Mouse (Mus musculus): ENCODE results near the gene Pdik1l. TPM values are rescaled to one million over a fixed set of nuclear protein-coding genes. Genes with fewer than 3 reads are reported as not detected.
"Not testable (repeated sequence)": the region's sequence is repeated elsewhere in the genome, so short reads cannot be mapped to it uniquely, and the experiment has no call there.

Gene Pdik1l
- polyA plus RNA-seq, 1 experiment: 1.6 TPM

GRCm38 (mm10) chr4:134271979-134272378, 15.7 kb downstream of the Pdik1l start:
- TF ChIP-seq MYOD1 (IDR thresholded peaks at IDR 0.05; ENCODE audit: control insufficient read depth in 1 of 3, insufficient read length in 2 of 3, low read depth in 2 of 3) (no peak), REST (IDR thresholded peaks at IDR 0.05; ENCODE audit: insufficient read depth, insufficient read length) (no peak), POLR2AphosphoS2 (IDR thresholded peaks at IDR 0.05; ENCODE audit: insufficient read length, low read depth) (no peak), TCF12 (IDR thresholded peaks at IDR 0.05; ENCODE audit: insufficient read depth, poor library complexity, severe bottlenecking) (no peak), SRF (IDR thresholded peaks at IDR 0.05; ENCODE audit: control insufficient read depth, insufficient read length, low read depth) (no peak), USF1 (IDR thresholded peaks at IDR 0.05; ENCODE audit: low read depth) (no peak), MAX (IDR thresholded peaks at IDR 0.05; ENCODE audit: low read depth) (no peak), MYOG (IDR thresholded peaks at IDR 0.05; ENCODE audit: control insufficient read depth in 1 of 3, insufficient read depth in 1 of 3, insufficient read length in 2 of 3, low read depth in 2 of 3) (no peak)
- Histone ChIP-seq H3K4me3 (no peak overlapping the region), H3K79me2 (ENCODE audit: control insufficient read depth, insufficient read depth) (no peaks in the 10 kb centered on the region), H3K4me2 (ENCODE audit: low read depth) (no peak overlapping the region), H3ac (ENCODE audit: control insufficient read depth, insufficient read length) (no peak overlapping the region), H3K27me3 (ENCODE audit: control insufficient read depth, insufficient read depth, insufficient read length) (no peaks in the 10 kb centered on the region), H3K36me3 (ENCODE audit: control insufficient read depth, insufficient read depth) (peaks cover 1% of the 10 kb centered on the region)

- H3K4me2 ChIP-seq (ENCODE audit: low read depth); H3K4me3 ChIP-seq; H3K79me2 ChIP-seq (ENCODE audit: control insufficient read depth, insufficient read depth); H3K36me3 ChIP-seq (ENCODE audit: control insufficient read depth, insufficient read depth); H3ac ChIP-seq (ENCODE audit: control insufficient read depth, insufficient read length); H3K27me3 ChIP-seq (ENCODE audit: control insufficient read depth, insufficient read depth, insufficient read length): not testable (repeated sequence)
These were observed 18.1 kb downstream of the Pdik1l start for GRCm38 (mm10) chr4:134269622-134270021.

GRCm38 (mm10) chr4:134268102-134268655, 19.5 kb downstream of the Pdik1l start:
- no peaks in the 10 kb centered on the region for H3K27me3 ChIP-seq (ENCODE audit: control insufficient read depth, insufficient read depth, insufficient read length)
- no peak overlapping the region for H3ac ChIP-seq (ENCODE audit: control insufficient read depth, insufficient read length)
- no peak overlapping the region for H3K4me2 ChIP-seq (ENCODE audit: low read depth)
- no peaks in the 10 kb centered on the region for H3K36me3 ChIP-seq (ENCODE audit: control insufficient read depth, insufficient read depth)
- no peak for TF ChIP-seq SRF (IDR thresholded peaks at IDR 0.05; ENCODE audit: control insufficient read depth, insufficient read length, low read depth)
- TF ChIP-seq REST (IDR thresholded peaks at IDR 0.05; ENCODE audit: insufficient read depth, insufficient read length): no peak
- TF ChIP-seq CEBPB (IDR thresholded peaks at IDR 0.05; ENCODE audit: insufficient read depth, poor library complexity, severe bottlenecking): no peak
- no peak for TF ChIP-seq E2F4 (IDR thresholded peaks at IDR 0.05; ENCODE audit: insufficient read depth)
- no peak for TF ChIP-seq MAX (IDR thresholded peaks at IDR 0.05; ENCODE audit: low read depth)
- no peak for TF ChIP-seq MYOG (IDR thresholded peaks at IDR 0.05; ENCODE audit: control insufficient read depth in 1 of 3, insufficient read depth in 1 of 3, insufficient read length in 2 of 3, low read depth in 2 of 3)
- TF ChIP-seq POLR2AphosphoS2 (IDR thresholded peaks at IDR 0.05; ENCODE audit: insufficient read length, low read depth): no peak
- no peak for TF ChIP-seq USF1 (IDR thresholded peaks at IDR 0.05; ENCODE audit: low read depth)
- no peak for TF ChIP-seq MYOD1 (IDR thresholded peaks at IDR 0.05; ENCODE audit: control insufficient read depth in 1 of 3, insufficient read length in 2 of 3, low read depth in 2 of 3)
- no peak for TF ChIP-seq TCF3 (IDR thresholded peaks at IDR 0.05; ENCODE audit: insufficient read length, low read depth)
- TF ChIP-seq TCF12 (IDR thresholded peaks at IDR 0.05; ENCODE audit: insufficient read depth, poor library complexity, severe bottlenecking): no peak
- no peak overlapping the region for H3K4me3 ChIP-seq
- H3K79me2 ChIP-seq (ENCODE audit: control insufficient read depth, insufficient read depth): no peaks in the 10 kb centered on the region

GRCm38 (mm10) chr4:134265860-134266585, 21.7 kb downstream of the Pdik1l start:
- Histone ChIP-seq H3K27me3 (ENCODE audit: control insufficient read depth, insufficient read depth, insufficient read length) (no peaks in the 10 kb centered on the region), H3K36me3 (ENCODE audit: control insufficient read depth, insufficient read depth) (no peaks in the 10 kb centered on the region), H3ac (ENCODE audit: control insufficient read depth, insufficient read length) (no peak overlapping the region), H3K4me2 (ENCODE audit: low read depth) (no peak overlapping the region), H3K4me3 (no peak overlapping the region), H3K79me2 (ENCODE audit: control insufficient read depth, insufficient read depth) (no peaks in the 10 kb centered on the region)
- TF ChIP-seq MYOG (IDR thresholded peaks at IDR 0.05; ENCODE audit: control insufficient read depth in 1 of 3, insufficient read depth in 1 of 3, insufficient read length in 2 of 3, low read depth in 2 of 3): no peak
- TF ChIP-seq SRF (IDR thresholded peaks at IDR 0.05; ENCODE audit: control insufficient read depth, insufficient read length, low read depth): no peak
- TF ChIP-seq TCF3 (IDR thresholded peaks at IDR 0.05; ENCODE audit: insufficient read length, low read depth): no peak
- no peak for TF ChIP-seq CEBPB (IDR thresholded peaks at IDR 0.05; ENCODE audit: insufficient read depth, poor library complexity, severe bottlenecking)
- no peak for TF ChIP-seq USF1 (IDR thresholded peaks at IDR 0.05; ENCODE audit: low read depth)
- no peak for TF ChIP-seq POLR2A (IDR thresholded peaks at IDR 0.05; ENCODE audit: insufficient read length, low read depth)
- TF ChIP-seq E2F4 (IDR thresholded peaks at IDR 0.05; ENCODE audit: insufficient read depth): no peak
- no peak for TF ChIP-seq MAX (IDR thresholded peaks at IDR 0.05; ENCODE audit: low read depth)
- TF ChIP-seq MYOD1 (IDR thresholded peaks at IDR 0.05; ENCODE audit: control insufficient read depth in 1 of 3, insufficient read length in 2 of 3, low read depth in 2 of 3): no peak
- TF ChIP-seq POLR2AphosphoS2 (IDR thresholded peaks at IDR 0.05; ENCODE audit: insufficient read length, low read depth): no peak
- TF ChIP-seq REST (IDR thresholded peaks at IDR 0.05; ENCODE audit: insufficient read depth, insufficient read length): no peak
- no peak for TF ChIP-seq TCF12 (IDR thresholded peaks at IDR 0.05; ENCODE audit: insufficient read depth, poor library complexity, severe bottlenecking)

GRCm38 (mm10) chr4:134263191-134263590, 24.5 kb downstream of the Pdik1l start:
- no peak overlapping the region for H3K4me2 ChIP-seq (ENCODE audit: low read depth)

More at GRCm38 (mm10) chr4:134263191-134263590, 24.5 kb downstream of the Pdik1l start:
- TF ChIP-seq POLR2AphosphoS2 (IDR thresholded peaks at IDR 0.05; ENCODE audit: insufficient read length, low read depth): no peak
- no peak for TF ChIP-seq USF1 (IDR thresholded peaks at IDR 0.05; ENCODE audit: low read depth)
- TF ChIP-seq E2F4 (IDR thresholded peaks at IDR 0.05; ENCODE audit: insufficient read depth): no peak
- no peak for TF ChIP-seq TCF12 (IDR thresholded peaks at IDR 0.05; ENCODE audit: insufficient read depth, poor library complexity, severe bottlenecking)
- TF ChIP-seq MYOD1 (IDR thresholded peaks at IDR 0.05; ENCODE audit: control insufficient read depth in 1 of 3, insufficient read length in 2 of 3, low read depth in 2 of 3): no peak
- TF ChIP-seq MYOG (IDR thresholded peaks at IDR 0.05; ENCODE audit: control insufficient read depth in 1 of 3, insufficient read depth in 1 of 3, insufficient read length in 2 of 3, low read depth in 2 of 3): no peak
- TF ChIP-seq SRF (IDR thresholded peaks at IDR 0.05; ENCODE audit: control insufficient read depth, insufficient read length, low read depth): no peak
- no peak for TF ChIP-seq MAX (IDR thresholded peaks at IDR 0.05; ENCODE audit: low read depth)
- TF ChIP-seq POLR2A (IDR thresholded peaks at IDR 0.05; ENCODE audit: insufficient read length, low read depth): no peak
- H3K4me3 ChIP-seq: no peak overlapping the region
- H3K36me3 ChIP-seq (ENCODE audit: control insufficient read depth, insufficient read depth): no peaks in the 10 kb centered on the region
- no peaks in the 10 kb centered on the region for H3K27me3 ChIP-seq (ENCODE audit: control insufficient read depth, insufficient read depth, insufficient read length)
- H3ac ChIP-seq (ENCODE audit: control insufficient read depth, insufficient read length): no peak overlapping the region
- no peaks in the 10 kb centered on the region for H3K79me2 ChIP-seq (ENCODE audit: control insufficient read depth, insufficient read depth)
